ENCODE assay signal across 7 mouse cellular contexts in the genomic region with DNA sequence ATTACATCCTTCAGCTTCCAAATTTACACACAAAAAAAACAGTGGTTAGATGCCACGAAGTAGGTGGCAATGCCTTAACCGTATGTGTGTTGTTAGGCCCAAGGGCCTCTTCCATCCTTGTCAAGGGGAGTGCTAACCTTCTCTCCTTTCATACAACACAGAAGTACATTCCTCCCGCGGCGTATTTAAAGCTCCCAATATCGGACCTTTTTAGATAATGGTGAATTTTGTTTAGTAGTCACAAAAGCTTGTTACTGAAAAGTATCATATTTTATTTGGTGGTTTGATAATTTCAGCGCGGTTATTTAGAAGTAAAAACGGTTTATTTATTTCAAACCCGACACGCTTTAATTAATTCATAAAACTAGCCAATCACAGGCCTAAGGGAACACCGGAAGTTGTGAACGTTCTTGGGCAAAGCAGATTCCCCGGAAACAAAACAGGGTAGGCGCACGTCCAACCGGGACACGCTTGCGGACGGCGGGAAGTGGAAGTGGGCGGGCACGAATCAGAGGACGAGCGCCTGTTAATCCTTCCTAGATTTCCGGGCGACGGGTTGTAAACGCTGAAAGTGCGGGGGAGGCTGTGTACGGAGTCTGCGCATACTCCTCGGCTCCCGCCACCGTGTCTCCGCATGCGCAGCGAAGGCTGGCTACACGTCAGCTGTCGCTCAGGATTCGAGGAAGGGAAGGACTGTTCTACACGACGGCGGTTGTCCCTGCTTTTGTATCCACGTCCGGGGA. TPM values are rescaled to one million over a fixed set of nuclear protein-coding genes. Genes with fewer than 3 reads are reported as not detected.
A peak's percentile ranks its signal among the peaks of the same experiment; 100 is the strongest.
DNase-seq lines count a peak whose midpoint lies in the region; ATAC-seq and TF ChIP-seq lines count a peak whose summit lies in the region.

No protein-coding gene starts in this region.

- H3K27me3 ChIP-seq in embryonic facial prominence, embryonic 10.5 days (replicated peaks; ENCODE audit: low read depth, poor library complexity, severe bottlenecking): no peaks in the 10 kb centered on the region
- no peaks in the 10 kb centered on the region for H3K27me3 ChIP-seq in intestine, postnatal 0 days (replicated peaks; ENCODE audit: control insufficient read depth, insufficient read depth, low read length)
- no peaks in the 10 kb centered on the region for H3K27me3 ChIP-seq in midbrain, embryonic 12.5 days
- H3K27me3 ChIP-seq in small intestine, adult 2 months (ENCODE audit: control insufficient read depth, insufficient read depth, low read length): no peaks in the 10 kb centered on the region

- H3K4me1 ChIP-seq in embryonic facial prominence, embryonic 10.5 days: peaks cover 16% of the 10 kb centered on the region
- H3K4me1 ChIP-seq in intestine, postnatal 0 days (replicated peaks; ENCODE audit: control insufficient read depth, insufficient read depth, low read length): 0 out of 2 replicates have a peak, but pooled peaks cover 5% of the 10 kb centered on the region
- peaks cover 20% of the 10 kb centered on the region for H3K4me1 ChIP-seq in midbrain, embryonic 12.5 days
- H3K4me1 ChIP-seq in small intestine, adult 2 months (ENCODE audit: control insufficient read depth, insufficient read depth, insufficient read length, low read length): peaks cover 14% of the 10 kb centered on the region

- peak; percentile 80 for TF ChIP-seq POLR2A in small intestine, adult 2 months (IDR thresholded peaks at IDR 0.05; ENCODE audit: low read depth, low read length)

- peak; percentile 96 for DNase-seq in adrenal gland, postnatal 10 days
- DNase-seq in embryonic facial prominence, embryonic 10.5 days (ENCODE audit: low spot score): peak; percentile 96
- peak; percentile 84 for DNase-seq in gonadal fat pad, adult 2 months (ENCODE audit: low read depth)
- peak; percentile 99 for DNase-seq in left cerebral cortex, postnatal 4 days

- peak overlapping the region; percentile 55 for H3K4me3 ChIP-seq in embryonic facial prominence, embryonic 10.5 days
- H3K4me3 ChIP-seq in intestine, postnatal 0 days (ENCODE audit: low read depth, low read length): peak overlapping the region; percentile 18
- H3K4me3 ChIP-seq in midbrain, embryonic 12.5 days: peak overlapping the region; percentile 44
- H3K4me3 ChIP-seq in small intestine, adult 2 months (ENCODE audit: low read depth, low read length): peak overlapping the region; percentile 51

- H3K36me3 ChIP-seq in embryonic facial prominence, embryonic 10.5 days (replicated peaks): peaks cover 36% of the 10 kb centered on the region
- peaks cover 15% of the 10 kb centered on the region for H3K36me3 ChIP-seq in intestine, postnatal 0 days (ENCODE audit: control insufficient read depth, insufficient read depth)
- peaks cover 17% of the 10 kb centered on the region for H3K36me3 ChIP-seq in midbrain, embryonic 12.5 days
- peaks cover 2% of the 10 kb centered on the region; the same call in 1 of the 2 replicates for H3K36me3 ChIP-seq in small intestine, adult 2 months (ENCODE audit: control insufficient read depth, insufficient read depth, low read length)

- H3K9ac ChIP-seq in intestine, postnatal 0 days (ENCODE audit: low read depth, low read length): peak overlapping the region; percentile 46
- H3K9ac ChIP-seq in midbrain, embryonic 12.5 days (replicated peaks): peak overlapping the region; percentile 66

- peak overlapping the region; percentile 53 for H3K4me2 ChIP-seq in intestine, postnatal 0 days (replicated peaks; ENCODE audit: low read depth)
- H3K4me2 ChIP-seq in midbrain, embryonic 12.5 days (replicated peaks): peak overlapping the region; percentile 66

- no peak for TF ChIP-seq CTCF in intestine, postnatal 0 days (IDR thresholded peaks at IDR 0.05; ENCODE audit: low read depth)
- TF ChIP-seq CTCF in small intestine, adult 2 months (IDR thresholded peaks at IDR 0.05; ENCODE audit: extremely low read depth, insufficient read length, insufficient replicate concordance, low read depth, low read length): no peak

- peak; percentile 99 for ATAC-seq in intestine, postnatal 0 days
- ATAC-seq in midbrain, embryonic 12.5 days (ENCODE audit: low FRiP score, low read depth): peak; percentile 97

- intact Hi-C loops in left cerebral cortex, postnatal 4 days (cut with DNase I): loop anchor here (10.0 kb wide), 1 partner anchor 905 kb away; a partner anchor contains a TSS

- H3K9me3 ChIP-seq in embryonic facial prominence, embryonic 10.5 days: no peaks in the 10 kb centered on the region
- no peaks in the 10 kb centered on the region for H3K9me3 ChIP-seq in intestine, postnatal 0 days (ENCODE audit: control insufficient read depth)
- no peaks in the 10 kb centered on the region for H3K9me3 ChIP-seq in midbrain, embryonic 12.5 days

- under 1% methylated on average over 46 of the region's 46 CpGs for WGBS in embryonic facial prominence, embryonic 10.5 days
- under 1% methylated on average over 46 of the region's 46 CpGs for WGBS in intestine, postnatal 0 days
- WGBS in midbrain, embryonic 12.5 days: under 1% methylated on average over 46 of the region's 46 CpGs
- WGBS in small intestine, adult 2 months: under 1% methylated on average over 46 of the region's 46 CpGs

- H3K27ac ChIP-seq in embryonic facial prominence, embryonic 10.5 days (replicated peaks): peak overlapping the region; percentile 91
- H3K27ac ChIP-seq in intestine, postnatal 0 days (ENCODE audit: low read depth, low read length): peak overlapping the region; percentile 70
- H3K27ac ChIP-seq in midbrain, embryonic 12.5 days (replicated peaks): peak overlapping the region; percentile 85
- peak overlapping the region; percentile 87 for H3K27ac ChIP-seq in small intestine, adult 2 months (ENCODE audit: insufficient read depth, low read depth, low read length)

RNA-seq across cellular contexts. Expression of a gene that starts 25.0 kb away (rescaled TPM):
- 10 to 100 TPM; 35.2 to 38.3 TPM for total RNA-seq in adrenal gland, postnatal 10 days (2021)
- polyA plus RNA-seq in embryonic facial prominence, embryonic 10.5 days (2016; fragmentation: Nextera tagmentation; extraction: Ambion mirVana): 81.5 and 86.2 TPM in 2 replicates
- 22.5 and 23.1 TPM in 2 replicates for polyA plus RNA-seq in gonadal fat pad, adult 2 months (2012; rRNA removed)
- 15.6 and 16.2 TPM in 2 replicates for polyA plus RNA-seq in intestine, postnatal 0 days (2015; fragmentation: Nextera tagmentation; extraction: Ambion mirVana)
- 10 to 100 TPM; 52.5 to 52.8 TPM for total RNA-seq in left cerebral cortex, postnatal 4 days (2021)
- 61.5 and 62.3 TPM in 2 replicates for polyA plus RNA-seq in midbrain, embryonic 12.5 days (2016; fragmentation: Nextera tagmentation; extraction: Ambion mirVana)
- polyA plus RNA-seq in small intestine, adult 2 months (2012; rRNA removed): 12.2 and 22.6 TPM in 2 replicates

RNA-seq across cellular contexts. Expression of a gene that starts 32.5 kb away (rescaled TPM):
- total RNA-seq in adrenal gland, postnatal 10 days (2021): 10 to 100 TPM; 83.9 to 89.7 TPM
- 189 and 195 TPM in 2 replicates for polyA plus RNA-seq in embryonic facial prominence, embryonic 10.5 days (2016; fragmentation: Nextera tagmentation; extraction: Ambion mirVana)
- 20.0 and 25.3 TPM in 2 replicates for polyA plus RNA-seq in gonadal fat pad, adult 2 months (2012; rRNA removed)
- 49.8 and 50.2 TPM in 2 replicates for polyA plus RNA-seq in intestine, postnatal 0 days (2015; fragmentation: Nextera tagmentation; extraction: Ambion mirVana)
- total RNA-seq in left cerebral cortex, postnatal 4 days (2021): 100 to 1,000 TPM; 119 to 123 TPM
- 127 and 145 TPM in 2 replicates for polyA plus RNA-seq in midbrain, embryonic 12.5 days (2016; fragmentation: Nextera tagmentation; extraction: Ambion mirVana)
- polyA plus RNA-seq in small intestine, adult 2 months (2012; rRNA removed): 8.4 and 14.9 TPM in 2 replicates

Comparison
In these comparisons a context has a peak if more than half of its experiments do, and no peak if none do; other contexts are left out.
1. Peak in every context shown above with its lines: DNase-seq, ATAC-seq, H3K4me3 ChIP-seq and H3K27ac ChIP-seq.